Mouse (Mus musculus) activated CD4-positive, CD25-positive, alpha-beta regulatory T cell, adult 4 months (primary cell): ENCODE measurements at regions not wholly inside any gene's neighbourhood (a gene's known extent, or its start where the extent isn't known, plus 50 kb on each side); places are given as distances from the start of the nearest gene placed in this dataset.

Experiments used
- ATAC-seq: one replicate; pipeline ENCODE4 v1.8.0; 2017

- no peak for ATAC-seq
Measured at GRCm38 (mm10) chr4:101340741-101341140, 75.7 kb upstream of the Jak1 start.

- ATAC-seq: no peak
Measured at GRCm38 (mm10) chr4:101338211-101338610, 73.1 kb upstream of the Jak1 start.

GRCm38 (mm10) chr4:101336811-101337210 lies 71.7 kb upstream of the Jak1 start:
- no peak for ATAC-seq

- no peak for ATAC-seq
Measured at GRCm38 (mm10) chr4:101336371-101336770, 71.3 kb upstream of the Jak1 start.

GRCm38 (mm10) chr4:101333868-101334267 lies 68.8 kb upstream of the Jak1 start:
- ATAC-seq: no peak

GRCm38 (mm10) chr4:101333036-101333435 lies 68.0 kb upstream of the Jak1 start:
- ATAC-seq: no peak

GRCm38 (mm10) chr4:101331231-101331630 lies 66.1 kb upstream of the Jak1 start:
- no peak for ATAC-seq

GRCm38 (mm10) chr4:101329060-101329459 lies 64.0 kb upstream of the Jak1 start:
- no peak for ATAC-seq

- no peak for ATAC-seq
Measured at GRCm38 (mm10) chr4:101326067-101326466, 61.0 kb upstream of the Jak1 start.

GRCm38 (mm10) chr4:101321731-101322130 lies 56.6 kb upstream of the Jak1 start:
- no peak for ATAC-seq

- peak; percentile 94 for ATAC-seq
Measured at GRCm38 (mm10) chr4:101320587-101320986, 55.5 kb upstream of the Jak1 start.

- no peak for ATAC-seq
Measured at GRCm38 (mm10) chr4:101319681-101320220, 54.7 kb upstream of the Jak1 start.

- no peak for ATAC-seq
Measured at GRCm38 (mm10) chr4:101318836-101319235, 53.8 kb upstream of the Jak1 start.

GRCm38 (mm10) chr4:101316061-101316460 lies 51.0 kb upstream of the Jak1 start:
- ATAC-seq: no peak
